Mouse (Mus musculus) heart, postnatal 4 days (tissue): ENCODE data around the gene Nxf3. TPM values are rescaled to one million over a fixed set of nuclear protein-coding genes. Genes with fewer than 3 reads are reported as not detected.

ENCODE experiments used
- total RNA-seq, 2 experiments: library from RNA; stranded (reverse); gene quantifications; 2 replicates each; pipeline ENCODE4 v1.2.3; 2021

The Nxf3 gene
- total RNA-seq, 2 experiments from 2014 or later = not detected

Other genes starting within 250 kb of the Nxf3 start
- 10 to 100 TPM in 1 of 2 experiments, 1 to 10 TPM in 1; 8.0 to 11.9 TPM for gene Gprasp2, start 246.2 kb downstream of the Nxf3 start, total RNA-seq
- 10 to 100 TPM; 13.0 to 17.1 TPM for gene Arxes2, start 91.4 kb downstream of the Nxf3 start, total RNA-seq
- 1 to 10 TPM; 4.2 to 5.2 TPM for gene Arxes1, start 51.9 kb downstream of the Nxf3 start, total RNA-seq
- 1 to 10 TPM; 1.9 to 9.6 TPM for gene Bex2, start 17.0 kb downstream of the Nxf3 start, total RNA-seq
- 10 to 100 TPM; 47.1 to 56.8 TPM for gene Bex4, start 53.7 kb upstream of the Nxf3 start, total RNA-seq
- gene Tceal8, start 87.1 kb upstream of the Nxf3 start, total RNA-seq = 100 to 1,000 TPM; 103 to 119 TPM
- 10 to 100 TPM; 18.0 to 23.2 TPM for gene Tceal5, start 118.6 kb upstream of the Nxf3 start, total RNA-seq
- gene Tceal7, start 129.5 kb upstream of the Nxf3 start, total RNA-seq = 10 to 100 TPM; 24.0 to 86.2 TPM
- gene Bex1, start 130.3 kb upstream of the Nxf3 start, total RNA-seq = 100 to 1,000 TPM; 145 to 157 TPM
- 100 to 1,000 TPM; 210 to 224 TPM for gene Tceal9, start 159.8 kb upstream of the Nxf3 start, total RNA-seq
- gene Bex3, start 185.0 kb upstream of the Nxf3 start, total RNA-seq = 100 to 1,000 TPM; 191 to 204 TPM